Mouse (Mus musculus): Measurements from ENCODE around the gene Msh5. TPM values are rescaled to one million over a fixed set of nuclear protein-coding genes. Genes with fewer than 3 reads are reported as not detected.

Gene Msh5
- polyA plus RNA-seq, 1 experiment from 2014 or later = 2.3 TPM

DNA sequence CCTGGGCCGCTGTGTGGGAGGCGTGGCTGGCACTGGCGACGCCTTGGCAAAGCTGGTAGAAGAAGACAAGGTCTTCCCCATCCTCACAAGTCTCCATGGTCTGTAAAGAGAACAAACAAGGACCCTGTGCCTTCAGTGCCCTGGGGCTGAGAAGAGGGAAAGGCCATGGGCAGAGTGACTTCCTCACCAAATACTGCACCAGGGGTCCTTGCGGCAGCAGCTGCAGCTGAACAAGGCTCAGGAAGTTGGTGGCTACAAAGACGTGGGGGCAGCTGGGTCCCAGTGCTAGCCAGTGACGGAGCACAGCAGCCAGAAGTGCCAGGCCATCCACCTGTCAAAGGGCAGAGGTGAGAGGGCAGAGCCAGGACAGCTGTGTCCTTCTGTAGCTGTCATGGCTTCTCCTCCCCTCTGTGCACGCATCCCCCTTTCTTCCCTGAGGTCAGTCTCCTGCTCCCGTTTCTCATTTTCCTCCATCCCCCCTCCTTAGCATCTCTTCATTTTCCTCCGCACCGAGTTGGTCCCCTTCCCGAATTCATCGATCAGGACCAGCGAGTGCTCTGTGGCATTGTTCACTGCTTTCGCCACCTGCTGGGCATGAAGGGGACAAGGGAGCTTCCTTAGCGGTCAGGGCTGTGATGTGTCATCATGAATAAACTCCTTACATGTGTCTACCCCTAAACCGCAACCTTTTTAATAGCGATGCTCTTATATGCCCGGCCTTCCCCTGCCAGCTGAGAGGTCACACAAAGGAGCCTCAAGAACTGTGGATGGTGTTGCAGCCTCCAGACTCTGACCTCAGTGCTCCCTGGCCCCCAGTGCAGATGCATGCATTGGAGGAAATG is 16.6 kb downstream of the Msh5 start:
- Histone ChIP-seq H3K36me3 (ENCODE audit: control insufficient read depth, insufficient read depth, low read length) (no peaks in the 10 kb centered on the region), H3K4me3 (ENCODE audit: low read depth, low read length) (no peak overlapping the region), H3K27me3 (replicated peaks; ENCODE audit: control insufficient read depth, insufficient read depth, low read length) (no peaks in the 10 kb centered on the region), H3K4me2 (ENCODE audit: low read length) (peak overlapping the region; percentile 0; the same call in 1 of the 2 replicates), H3K27ac (ENCODE audit: low read depth, low read length) (no peak overlapping the region), H3K4me1 (ENCODE audit: control insufficient read depth, insufficient read depth, low read length) (peaks cover 11% of the 10 kb centered on the region), H3K9me3 (replicated peaks; ENCODE audit: control insufficient read depth, low read length) (no peaks in the 10 kb centered on the region), H3K9ac (ENCODE audit: low read length) (no peak overlapping the region)
- ATAC-seq (no peak), DNase-seq (ENCODE audit: low spot score) (no peak)
- WGBS = 32% methylated on average over 19 of the region's 19 CpGs

DNA sequence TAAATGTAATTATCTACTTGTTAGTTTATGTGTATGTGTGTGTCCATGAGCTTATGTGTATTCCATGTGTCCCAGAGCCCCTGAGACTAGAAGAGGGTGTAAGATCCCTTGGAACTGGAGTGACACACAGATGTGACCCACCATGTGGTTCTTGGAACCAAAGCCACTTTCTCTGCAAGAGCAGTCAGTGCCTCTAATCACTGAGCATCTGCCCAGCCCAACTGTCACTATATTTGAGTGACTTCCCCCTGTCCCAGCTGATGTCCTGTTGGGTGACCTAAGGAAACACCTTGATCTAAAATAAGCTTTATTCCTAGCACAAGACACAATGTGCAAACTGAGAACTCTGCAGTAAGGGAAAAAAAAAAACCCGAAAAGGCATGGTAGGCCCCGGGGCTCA is 18.2 kb downstream of the Msh5 start:
- no peaks in the 10 kb centered on the region for H3K9me3 ChIP-seq (replicated peaks; ENCODE audit: control insufficient read depth, low read length)
- WGBS = 84% methylated on average over 2 of the region's 2 CpGs
- no peaks in the 10 kb centered on the region for H3K36me3 ChIP-seq (ENCODE audit: control insufficient read depth, insufficient read depth, low read length)
- no peak overlapping the region for H3K4me2 ChIP-seq (ENCODE audit: low read length)
- H3K4me3 ChIP-seq (ENCODE audit: low read depth, low read length) = no peak overlapping the region
- no peak for DNase-seq (ENCODE audit: low spot score)
- ATAC-seq = no peak
- no peaks in the 10 kb centered on the region for H3K27me3 ChIP-seq (replicated peaks; ENCODE audit: control insufficient read depth, insufficient read depth, low read length)
- H3K9ac ChIP-seq (ENCODE audit: low read length) = no peak overlapping the region
- H3K4me1 ChIP-seq (ENCODE audit: control insufficient read depth, insufficient read depth, low read length) = peaks cover 11% of the 10 kb centered on the region
- H3K27ac ChIP-seq (ENCODE audit: low read depth, low read length) = no peak overlapping the region

DNA sequence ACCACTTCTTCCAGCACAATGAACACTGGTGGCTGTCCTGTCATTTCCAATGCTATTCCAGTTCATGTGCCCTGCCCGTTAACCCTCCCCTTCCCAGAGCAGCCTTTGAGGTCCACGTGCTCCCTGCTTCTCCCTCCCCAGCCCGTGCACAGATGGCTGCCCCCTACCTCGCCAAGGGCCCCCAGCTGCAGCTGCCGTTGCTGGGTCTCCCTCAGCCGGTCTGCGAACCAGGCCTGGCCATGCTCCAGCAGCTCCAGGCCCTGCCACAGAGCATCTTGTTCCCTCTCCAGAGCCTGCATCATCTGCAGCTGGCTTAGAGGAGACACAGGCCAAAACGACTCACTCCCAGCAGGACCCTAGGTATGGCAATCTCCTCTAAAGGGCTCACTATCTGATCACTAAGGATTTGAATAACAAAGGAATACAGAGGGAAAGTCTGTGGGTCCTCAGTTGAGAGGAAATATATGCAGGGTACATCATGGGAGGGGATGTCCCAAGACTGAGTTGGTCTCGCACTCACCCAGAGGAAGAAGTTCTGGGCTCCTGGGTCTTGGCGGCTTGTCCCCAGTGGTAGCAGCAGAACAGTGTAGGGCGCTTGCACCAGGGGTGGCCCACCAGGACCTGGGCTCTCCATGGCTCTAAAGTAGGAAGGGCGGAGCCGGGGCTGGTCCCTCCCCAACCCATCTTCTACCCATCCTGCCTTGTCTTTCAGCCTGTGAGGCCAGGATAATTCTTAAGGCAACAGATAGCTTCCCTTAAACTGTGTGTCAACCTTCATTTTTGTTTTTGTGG is 19.1 kb downstream of the Msh5 start, which contains the start of gene Sapcd1:
Gene Sapcd1, minus strand, starts transcription at position 740 of the 792 bp plus-strand sequence.
- H3K27me3 ChIP-seq (replicated peaks; ENCODE audit: control insufficient read depth, insufficient read depth, low read length) = no peaks in the 10 kb centered on the region
- peak within 1 kb of the TSS; percentile 80 for H3K27ac ChIP-seq (ENCODE audit: low read depth, low read length)
- peak within 1 kb of the TSS; percentile 45; the same call in 1 of the 2 replicates for H3K9ac ChIP-seq (ENCODE audit: low read length)
- ATAC-seq (peak; percentile 93), DNase-seq (ENCODE audit: low spot score) (peak; percentile 82)
- no peak within 1 kb of the TSS for H3K4me3 ChIP-seq (ENCODE audit: low read depth, low read length)
- 28% methylated on average over 13 of the region's 13 CpGs for WGBS
- H3K4me2 ChIP-seq (ENCODE audit: low read length) = peak within 1 kb of the TSS; percentile 16; the same call in 1 of the 2 replicates
- no peaks in the 10 kb centered on the region for H3K9me3 ChIP-seq (replicated peaks; ENCODE audit: control insufficient read depth, low read length)
- H3K4me1 ChIP-seq (ENCODE audit: control insufficient read depth, insufficient read depth, low read length) = peaks cover 11% of the 10 kb centered on the region
- no peaks in the 10 kb centered on the region for H3K36me3 ChIP-seq (ENCODE audit: control insufficient read depth, insufficient read depth, low read length)

DNA sequence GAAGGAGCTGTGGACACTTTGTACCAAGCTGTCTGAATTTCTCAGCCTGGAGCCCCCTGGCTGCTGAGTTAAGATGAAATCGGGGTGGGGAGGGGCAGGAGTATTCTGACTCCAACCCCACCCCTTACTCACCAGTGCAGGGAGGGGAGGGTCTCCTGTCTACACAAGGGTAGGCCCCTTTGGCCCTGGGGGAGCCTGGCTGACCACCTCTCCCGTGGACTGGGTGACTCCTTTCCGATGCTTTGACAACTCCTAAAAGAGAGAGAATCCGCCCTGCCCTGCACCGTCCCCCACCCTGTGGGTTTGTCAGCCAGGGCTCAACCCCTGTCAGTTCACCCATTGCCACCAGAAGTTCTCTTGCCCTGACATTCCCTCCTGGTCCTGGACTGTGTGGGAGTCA is 20.3 kb downstream of the Msh5 start:
- no peak for ATAC-seq
- no peaks in the 10 kb centered on the region for H3K9me3 ChIP-seq (replicated peaks; ENCODE audit: control insufficient read depth, low read length)
- WGBS = 83% methylated on average over 5 of the region's 5 CpGs

DNA sequence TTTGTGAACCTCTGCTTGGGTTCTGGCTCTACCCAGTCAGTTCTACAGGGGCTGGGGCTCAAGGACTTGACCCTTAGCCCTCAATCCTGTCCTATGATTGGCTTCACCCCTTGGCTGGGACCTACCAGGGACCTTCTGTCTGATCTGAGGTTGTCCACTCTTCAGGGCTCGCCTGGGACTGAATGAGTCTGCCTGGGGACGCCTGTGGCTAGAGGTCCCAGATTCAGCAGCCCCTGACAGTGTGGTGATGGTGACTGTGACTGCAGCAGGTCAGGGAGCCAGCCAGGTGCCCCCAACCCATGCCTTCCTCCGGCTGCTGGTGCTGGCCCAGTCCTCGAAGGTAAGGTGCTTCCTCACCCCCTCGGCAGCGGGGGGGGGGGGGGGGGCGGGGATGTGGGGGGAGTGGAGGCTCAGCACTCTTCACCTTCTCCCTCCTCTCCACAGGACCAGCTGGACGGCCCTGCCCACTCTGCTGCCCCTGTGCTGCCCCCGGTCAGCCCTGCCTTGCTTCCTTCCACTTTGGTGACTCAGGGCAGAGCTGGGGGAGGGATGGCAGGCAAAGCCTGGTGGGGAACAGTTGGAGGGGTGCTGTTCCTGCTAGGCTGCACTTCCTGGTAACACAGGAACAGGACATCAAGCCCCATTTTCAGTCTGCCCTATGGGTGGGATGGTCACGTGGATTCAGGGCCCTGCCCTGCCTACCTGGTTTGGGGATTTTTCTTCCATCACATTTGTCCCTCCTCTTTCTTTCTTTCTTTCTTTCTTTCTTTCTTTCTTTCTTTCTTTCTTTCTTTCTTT is 21.7 kb downstream of the Msh5 start:
- Histone ChIP-seq H3K4me2 (ENCODE audit: low read length) (no peak overlapping the region), H3K9me3 (replicated peaks; ENCODE audit: control insufficient read depth, low read length) (no peaks in the 10 kb centered on the region), H3K4me3 (ENCODE audit: low read depth, low read length) (no peak overlapping the region), H3K27ac (ENCODE audit: low read depth, low read length) (no peak overlapping the region), H3K9ac (ENCODE audit: low read length) (no peak overlapping the region), H3K36me3 (ENCODE audit: control insufficient read depth, insufficient read depth, low read length) (no peaks in the 10 kb centered on the region), H3K27me3 (replicated peaks; ENCODE audit: control insufficient read depth, insufficient read depth, low read length) (no peaks in the 10 kb centered on the region), H3K4me1 (ENCODE audit: control insufficient read depth, insufficient read depth, low read length) (peaks cover 14% of the 10 kb centered on the region)
- DNase-seq (ENCODE audit: low spot score) (no peak), ATAC-seq (no peak)
- WGBS = 72% methylated on average over 7 of the region's 10 CpGs

More for the DNA sequence above, 20.3 kb downstream of the Msh5 start:
- Histone ChIP-seq H3K4me3 (ENCODE audit: low read depth, low read length) (no peak overlapping the region), H3K27me3 (replicated peaks; ENCODE audit: control insufficient read depth, insufficient read depth, low read length) (no peaks in the 10 kb centered on the region), H3K4me1 (ENCODE audit: control insufficient read depth, insufficient read depth, low read length) (peaks cover 14% of the 10 kb centered on the region), H3K9ac (ENCODE audit: low read length) (peak overlapping the region; percentile 37; the same call in 1 of the 2 replicates), H3K27ac (ENCODE audit: low read depth, low read length) (peak overlapping the region; percentile 80; the same call in 1 of the 2 replicates), H3K4me2 (ENCODE audit: low read length) (peak overlapping the region; percentile 5; the same call in 1 of the 2 replicates), H3K36me3 (ENCODE audit: control insufficient read depth, insufficient read depth, low read length) (no peaks in the 10 kb centered on the region)
- no peak for DNase-seq (ENCODE audit: low spot score)

DNA sequence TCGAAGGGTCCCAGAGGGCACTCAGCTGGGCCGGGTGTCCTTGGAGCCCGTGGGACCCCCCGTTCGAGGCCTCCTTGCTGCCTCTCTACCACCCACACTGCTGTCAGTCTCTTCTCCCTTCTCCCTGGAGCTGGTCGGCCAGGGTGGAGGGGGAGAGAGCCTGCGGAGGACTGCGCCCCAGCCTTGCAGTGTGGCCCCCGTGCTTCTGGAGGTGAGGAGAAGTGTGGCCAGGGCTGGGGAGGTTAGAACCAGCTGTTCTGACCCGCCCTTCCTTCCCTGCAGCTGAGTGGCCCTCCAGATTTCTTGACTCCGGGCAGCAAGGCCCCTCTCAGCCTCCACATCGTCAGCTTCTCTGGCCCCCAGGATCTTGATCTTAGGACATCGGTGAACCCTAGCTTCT is 22.3 kb downstream of the Msh5 start:
- 79% methylated on average over 13 of the region's 13 CpGs for WGBS
- Histone ChIP-seq H3K4me1 (ENCODE audit: control insufficient read depth, insufficient read depth, low read length) (peaks cover 14% of the 10 kb centered on the region), H3K9ac (ENCODE audit: low read length) (no peak overlapping the region), H3K36me3 (ENCODE audit: control insufficient read depth, insufficient read depth, low read length) (no peaks in the 10 kb centered on the region), H3K9me3 (replicated peaks; ENCODE audit: control insufficient read depth, low read length) (no peaks in the 10 kb centered on the region), H3K27ac (ENCODE audit: low read depth, low read length) (no peak overlapping the region), H3K4me3 (ENCODE audit: low read depth, low read length) (no peak overlapping the region), H3K4me2 (ENCODE audit: low read length) (no peak overlapping the region), H3K27me3 (replicated peaks; ENCODE audit: control insufficient read depth, insufficient read depth, low read length) (no peaks in the 10 kb centered on the region)
- no peak for ATAC-seq
- DNase-seq (ENCODE audit: low spot score) = no peak

DNA sequence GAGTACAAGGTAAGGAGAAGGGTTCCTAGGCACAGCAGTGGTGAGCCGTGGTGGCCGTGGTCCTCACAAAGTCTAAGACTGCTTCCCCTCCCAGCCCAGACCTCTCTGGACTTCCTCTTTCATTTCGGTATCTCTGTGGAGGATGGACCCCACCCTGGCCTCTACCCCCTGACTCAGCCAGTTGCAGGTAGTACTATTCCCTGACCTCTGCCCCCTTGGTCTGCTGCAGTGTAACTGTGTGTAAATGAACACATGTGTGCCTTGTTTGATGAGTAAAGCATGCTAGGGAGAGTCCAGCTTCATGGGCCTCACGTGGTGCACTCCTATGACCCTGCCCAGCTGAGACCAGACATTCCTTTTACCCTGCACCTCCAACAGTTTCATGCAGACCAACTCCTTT is 22.8 kb downstream of the Msh5 start:
- WGBS = 88% methylated on average over 4 of the region's 4 CpGs
- Histone ChIP-seq H3K36me3 (ENCODE audit: control insufficient read depth, insufficient read depth, low read length) (no peaks in the 10 kb centered on the region), H3K4me3 (ENCODE audit: low read depth, low read length) (no peak overlapping the region), H3K27me3 (replicated peaks; ENCODE audit: control insufficient read depth, insufficient read depth, low read length) (no peaks in the 10 kb centered on the region), H3K27ac (ENCODE audit: low read depth, low read length) (no peak overlapping the region), H3K9me3 (replicated peaks; ENCODE audit: control insufficient read depth, low read length) (no peaks in the 10 kb centered on the region), H3K4me2 (ENCODE audit: low read length) (no peak overlapping the region), H3K9ac (ENCODE audit: low read length) (no peak overlapping the region), H3K4me1 (ENCODE audit: control insufficient read depth, insufficient read depth, low read length) (peaks cover 14% of the 10 kb centered on the region)
- DNase-seq (ENCODE audit: low spot score) (no peak), ATAC-seq (no peak)

DNA sequence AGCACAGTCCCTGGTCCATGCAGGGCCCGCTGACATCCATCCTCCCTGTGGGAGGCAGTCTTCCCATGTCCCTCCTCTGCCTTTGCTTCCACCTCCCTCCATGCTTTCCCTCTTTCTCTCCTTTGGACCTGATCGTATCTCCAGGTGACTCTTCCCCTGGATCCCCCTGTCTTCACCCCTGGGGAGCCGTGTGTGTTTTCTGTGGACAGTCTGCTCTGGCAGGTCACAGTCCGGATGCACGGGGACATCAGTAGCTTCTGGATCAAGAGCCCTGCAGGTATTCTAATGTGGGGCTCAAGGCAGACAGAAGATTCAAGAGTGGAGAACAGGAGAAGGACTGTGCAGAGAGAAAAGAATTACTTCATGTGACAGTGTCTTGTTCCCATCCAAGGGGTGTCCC is 23.3 kb downstream of the Msh5 start:
- H3K4me3 ChIP-seq (ENCODE audit: low read depth, low read length) = no peak overlapping the region
- peaks cover 14% of the 10 kb centered on the region for H3K4me1 ChIP-seq (ENCODE audit: control insufficient read depth, insufficient read depth, low read length)
- H3K9me3 ChIP-seq (replicated peaks; ENCODE audit: control insufficient read depth, low read length) = no peaks in the 10 kb centered on the region
- no peak overlapping the region for H3K27ac ChIP-seq (ENCODE audit: low read depth, low read length)
- H3K36me3 ChIP-seq (ENCODE audit: control insufficient read depth, insufficient read depth, low read length) = no peaks in the 10 kb centered on the region
- H3K27me3 ChIP-seq (replicated peaks; ENCODE audit: control insufficient read depth, insufficient read depth, low read length) = no peaks in the 10 kb centered on the region
- H3K4me2 ChIP-seq (ENCODE audit: low read length) = no peak overlapping the region
- ATAC-seq = no peak
- no peak overlapping the region for H3K9ac ChIP-seq (ENCODE audit: low read length)
- 86% methylated on average over 5 of the region's 5 CpGs for WGBS
- DNase-seq (ENCODE audit: low spot score) = no peak
